Mouse (Mus musculus) lung, adult 2 months (tissue): Measurements from ENCODE around the gene Furin. TPM values are rescaled to one million over a fixed set of nuclear protein-coding genes. Genes with fewer than 3 reads are reported as not detected.

Experiments used
- DNase-seq: peaks from one replicate; pipeline ENCODE4 v3.0.0; 2022
- H3K4me1 ChIP-seq: fragments of 200-500 bp; 2 replicates; pipeline ENCODE4 v1.6.1; 2011; ENCODE audit warnings: low read length; ENCODE audit not compliant: control insufficient read depth, insufficient read depth
- H3K4me3 ChIP-seq: fragments of 200-500 bp; replicated peaks from 2 replicates; pipeline ENCODE3; 2011; ENCODE audit warnings: low read depth, mild to moderate bottlenecking, control low read depth, low read length; ENCODE audit errors: extremely low read depth
- CTCF ChIP-seq: fragments of 200-500 bp; IDR thresholded peaks from 2 replicates; pipeline ENCODE4 v1.5.1; 2011; ENCODE audit warnings: mild to moderate bottlenecking, low read length, control low read depth; ENCODE audit not compliant: insufficient read depth
- POLR2A ChIP-seq: fragments of 200-500 bp; IDR thresholded peaks from 2 replicates; pipeline ENCODE4 v1.6.1; 2011; ENCODE audit warnings: low read depth, mild to moderate bottlenecking, control low read depth, low read length, borderline replicate concordance; ENCODE audit errors: extremely low read depth
- WGBS: fragments of 180-500 bp; shearing (Covaris S2); methylation state at CpG from one replicate; pipeline ENCODE4 v1.1.7; 2018; 5-methylcytosine and 5-hydroxymethylcytosine counted together
- polyA plus RNA-seq: library from polyadenylated mRNA; depleted of rRNA; stranded (reverse); fragments of >200 nt; gene quantifications from 2 replicates; pipeline ENCODE4 v1.2.3, GENCODE M21; 2012

Furin gene
- polyA plus RNA-seq, 1 experiment, result 106 TPM

- TF ChIP-seq POLR2A (no peak), CTCF (no peak)
- DNase-seq, result peak; percentile 60
- no peak overlapping the region for H3K4me3 ChIP-seq
- 9% methylated on average over 6 of the region's 6 CpGs for WGBS
- peaks cover 15% of the 10 kb centered on the region for H3K4me1 ChIP-seq
Observed at GRCm38 (mm10) chr7:80445492-80445891, 40.3 kb upstream of the Furin start.

- DNase-seq, result no peak
- WGBS, result 44% methylated on average over 17 of the region's 17 CpGs
- H3K4me1 ChIP-seq, result peaks cover 15% of the 10 kb centered on the region
- no peak for TF ChIP-seq CTCF
- no peak for TF ChIP-seq POLR2A
- H3K4me3 ChIP-seq, result no peak overlapping the region
Observed at GRCm38 (mm10) chr7:80444401-80445249, 39.4 kb upstream of the Furin start.

- H3K4me1 ChIP-seq, result peaks cover 15% of the 10 kb centered on the region
- 89% methylated on average over 3 of the region's 3 CpGs for WGBS
- TF ChIP-seq POLR2A, result no peak
- no peak for TF ChIP-seq CTCF
Observed at GRCm38 (mm10) chr7:80443124-80443523, 37.9 kb upstream of the Furin start.

GRCm38 (mm10) chr7:80441986-80442904 lies 37.0 kb upstream of the Furin start:
- 85% methylated on average over 11 of the region's 11 CpGs for WGBS
- DNase-seq, result no peak
- Histone ChIP-seq H3K4me1 (peaks cover 15% of the 10 kb centered on the region), H3K4me3 (no peak overlapping the region)
- TF ChIP-seq CTCF, result no peak
- no peak for TF ChIP-seq POLR2A

More at GRCm38 (mm10) chr7:80443124-80443523, 37.9 kb upstream of the Furin start:
- H3K4me3 ChIP-seq, result no peak overlapping the region
- no peak for DNase-seq

- 59% methylated on average over 4 of the region's 4 CpGs for WGBS
- DNase-seq, result no peak
- Histone ChIP-seq H3K4me3 (no peak overlapping the region), H3K4me1 (peaks cover 11% of the 10 kb centered on the region)
- TF ChIP-seq POLR2A, result no peak
Observed at GRCm38 (mm10) chr7:80440685-80441084, 35.4 kb upstream of the Furin start.

GRCm38 (mm10) chr7:80439789-80440488 lies 34.7 kb upstream of the Furin start:
- WGBS, result 72% methylated on average over 10 of the region's 10 CpGs
- no peak for DNase-seq
- H3K4me1 ChIP-seq, result peaks cover 3% of the 10 kb centered on the region
- H3K4me3 ChIP-seq, result no peak overlapping the region
- no peak for TF ChIP-seq CTCF
- no peak for TF ChIP-seq POLR2A

- TF ChIP-seq POLR2A (no peak), CTCF (no peak)
- Histone ChIP-seq H3K4me3 (no peak overlapping the region), H3K4me1 (no peaks in the 10 kb centered on the region)
- no peak for DNase-seq
- 34% methylated on average over 15 of the region's 15 CpGs for WGBS
Observed at GRCm38 (mm10) chr7:80439032-80439760, 34.0 kb upstream of the Furin start.

- TF ChIP-seq POLR2A (no peak), CTCF (no peak)
- Histone ChIP-seq H3K4me1 (no peaks in the 10 kb centered on the region), H3K4me3 (no peak overlapping the region)
- DNase-seq, result no peak
- WGBS, result 68% methylated on average over 7 of the region's 7 CpGs
Observed at GRCm38 (mm10) chr7:80436571-80436970, 31.3 kb upstream of the Furin start.
